Mouse (Mus musculus) cerebellum, adult 9-10 months (tissue): ENCODE results near the gene Rpl14.
A peak's percentile ranks its signal among the peaks of the same experiment; 100 is the strongest.

Experiments
- DNase-seq: peaks from one replicate; pipeline ENCODE4 v3.0.0; 2022

Gene Rpl14

DNA sequence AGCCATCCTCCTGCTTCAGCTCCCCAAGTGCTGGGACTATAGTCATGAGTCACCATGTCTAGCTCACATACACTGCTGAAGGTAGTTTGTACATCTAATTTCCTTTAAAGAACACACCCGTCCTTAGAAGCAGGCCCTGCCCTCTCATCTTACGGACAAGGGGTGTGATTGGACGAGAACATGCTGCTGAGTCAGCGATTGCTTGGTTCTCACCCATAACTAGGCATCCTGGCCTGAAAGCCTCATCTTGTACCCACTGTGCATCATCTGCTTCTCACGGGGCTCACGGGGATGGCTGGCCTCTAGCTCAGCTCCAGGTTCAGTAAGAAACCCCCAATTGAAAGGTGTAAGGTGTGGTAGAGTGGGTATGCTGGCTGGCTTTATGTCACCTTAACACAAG, 42.8 kb downstream of the Rpl14 start:
- DNase-seq, result no peak

DNA sequence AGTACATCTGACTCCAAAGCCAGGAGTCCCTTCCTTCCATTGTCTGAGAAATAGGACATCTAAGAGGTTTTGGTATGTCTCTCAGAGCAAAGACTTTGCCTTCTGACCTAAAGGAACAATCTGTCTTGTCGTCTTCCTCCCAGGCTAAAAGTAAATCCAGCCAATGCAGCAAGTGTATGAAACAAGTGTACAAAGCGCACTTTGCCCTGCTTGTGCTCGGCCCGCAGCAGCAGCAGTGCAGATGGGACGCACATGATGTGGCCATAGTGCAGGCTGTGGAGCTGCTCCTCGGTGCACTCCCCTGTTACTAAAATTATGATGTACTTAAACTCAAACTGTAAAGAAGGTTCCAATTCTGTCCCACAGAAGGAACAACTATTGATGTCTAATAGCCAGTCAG, 46.9 kb downstream of the Rpl14 start:
- no peak for DNase-seq

- no peak for DNase-seq
These were observed 48.1 kb downstream of the Rpl14 start for GRCm38 (mm10) chr9:120619347-120619708.

DNA sequence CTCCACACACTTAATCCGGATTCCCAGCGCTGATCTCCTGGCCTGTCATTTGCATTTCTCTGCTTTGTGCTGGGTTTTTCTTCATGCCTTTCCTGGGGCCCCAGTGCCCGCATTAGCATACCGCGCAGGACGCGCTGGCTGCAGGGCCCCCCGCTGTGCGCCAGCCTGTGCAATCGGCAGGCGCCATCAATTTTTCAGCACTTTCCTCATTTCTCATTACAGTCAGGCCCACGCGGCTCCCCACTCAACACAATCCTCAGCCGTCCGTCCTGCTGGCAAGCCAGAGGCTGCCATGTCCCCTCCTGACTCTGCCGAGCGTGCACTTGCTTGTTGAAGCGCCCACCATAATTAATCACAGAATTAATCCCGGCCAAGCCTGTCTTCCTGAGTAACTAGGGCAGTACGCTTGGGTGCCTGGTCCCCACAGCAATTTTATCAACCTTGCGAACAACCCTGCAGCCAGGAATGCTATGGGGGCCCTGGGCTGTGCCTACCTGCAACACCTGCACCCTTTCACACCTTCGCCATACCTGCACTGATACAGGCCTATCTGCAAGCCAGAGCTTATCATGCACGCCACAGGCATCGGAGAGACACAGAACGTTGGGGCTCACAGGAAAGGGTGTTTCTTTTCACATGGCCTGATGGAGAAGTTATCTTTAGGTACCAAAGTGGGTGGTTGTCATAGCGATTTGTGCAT, 48.6 kb downstream of the Rpl14 start:
- DNase-seq, result peak; percentile 80

GRCm38 (mm10) chr9:120620409-120620745, 49.1 kb downstream of the Rpl14 start:
- DNase-seq, result no peak
